Mouse (Mus musculus): ENCODE data around the gene Dpm3. TPM values are rescaled to one million over a fixed set of nuclear protein-coding genes. Genes with fewer than 3 reads are reported as not detected.

Gene Dpm3
- total RNA-seq, 2 experiments from 2014 or later = 16.4 to 26.9 TPM

GRCm38 (mm10) chr3:89251365-89251895, 7.7 kb upstream of the Dpm3 start:
- intact Hi-C loops (cut with DNase I) = loop anchor here (2.0 kb wide), 1 partner anchor 15 kb away; no protein-coding TSS in a partner anchor
- peak; percentile 74 for DNase-seq
- Histone ChIP-seq H3K4me3 (peak overlapping the region; percentile 61), H3K27ac (peak overlapping the region; percentile 89)
- TF ChIP-seq CTCF (IDR thresholded peaks at IDR 0.05) = no peak

GRCm38 (mm10) chr3:89254994-89255393, 4.2 kb upstream of the Dpm3 start:
- no peak for DNase-seq
- TF ChIP-seq CTCF (IDR thresholded peaks at IDR 0.05) = no peak
- Histone ChIP-seq H3K4me3 (no peak overlapping the region), H3K27ac (no peak overlapping the region)
- intact Hi-C loops (cut with DNase I) = no loop called here

GRCm38 (mm10) chr3:89256177-89256576, 3.0 kb upstream of the Dpm3 start:
- intact Hi-C loops (cut with DNase I) = no loop called here
- TF ChIP-seq CTCF (IDR thresholded peaks at IDR 0.05) = no peak
- DNase-seq = no peak
- Histone ChIP-seq H3K27ac (peak overlapping the region; percentile 43; the same call in 1 of the 2 replicates), H3K4me3 (no peak overlapping the region)

GRCm38 (mm10) chr3:89260211-89260610, 1.1 kb downstream of the Dpm3 start:
- TF ChIP-seq CTCF (IDR thresholded peaks at IDR 0.05) = no peak
- Histone ChIP-seq H3K4me3 (no peak overlapping the region), H3K27ac (no peak overlapping the region)
- DNase-seq = no peak
- intact Hi-C loops (cut with DNase I) = no loop called here

GRCm38 (mm10) chr3:89262417-89262816, 3.3 kb downstream of the Dpm3 start:
- no peak for DNase-seq
- intact Hi-C loops (cut with DNase I) = no loop called here
- TF ChIP-seq CTCF (IDR thresholded peaks at IDR 0.05) = no peak

GRCm38 (mm10) chr3:89266439-89266893, 7.3 kb downstream of the Dpm3 start:
- intact Hi-C loops (cut with DNase I) = loop anchor here (2.0 kb wide), 2 partner anchors 14 to 16 kb away; partner anchors contain the start of gene Efna1
- no peak for TF ChIP-seq CTCF (IDR thresholded peaks at IDR 0.05)

More at GRCm38 (mm10) chr3:89262417-89262816, 3.3 kb downstream of the Dpm3 start:
- H3K4me3 ChIP-seq = no peak overlapping the region
- peak overlapping the region; percentile 81 for H3K27ac ChIP-seq

GRCm38 (mm10) chr3:89268916-89269315, 9.8 kb downstream of the Dpm3 start:
- no peak for DNase-seq
- Histone ChIP-seq H3K4me3 (peak overlapping the region; percentile 88), H3K27ac (peak overlapping the region; percentile 90)
- TF ChIP-seq CTCF (IDR thresholded peaks at IDR 0.05) = no peak
- intact Hi-C loops (cut with DNase I) = no loop called here

More at GRCm38 (mm10) chr3:89266439-89266893, 7.3 kb downstream of the Dpm3 start:
- H3K4me3 ChIP-seq = peak overlapping the region; percentile 84
- DNase-seq = peak; percentile 83
- peak overlapping the region; percentile 93 for H3K27ac ChIP-seq

- intact Hi-C loops (cut with DNase I) = no loop called here
- Histone ChIP-seq H3K4me3 (peak within 1 kb of the TSS; percentile 88), H3K27ac (peak within 1 kb of the TSS; percentile 90)
- peak; percentile 95 for DNase-seq
- peak; percentile 64 for TF ChIP-seq CTCF (IDR thresholded peaks at IDR 0.05)
Measured at GRCm38 (mm10) chr3:89270051-89270755, 11.0 kb downstream of the Dpm3 start, which contains the start of gene Slc50a1. Gene Slc50a1 (minus strand): TSS chr3:89270570.

- no peak for TF ChIP-seq CTCF (IDR thresholded peaks at IDR 0.05)
- DNase-seq = peak; percentile 73
Measured at GRCm38 (mm10) chr3:89270891-89271290, 11.7 kb downstream of the Dpm3 start.

GRCm38 (mm10) chr3:89271760-89272159, 12.6 kb downstream of the Dpm3 start:
- intact Hi-C loops (cut with DNase I) = no loop called here
- peak; percentile 47 for DNase-seq
- Histone ChIP-seq H3K27ac (peak overlapping the region; percentile 1; the same call in 1 of the 2 replicates), H3K4me3 (peak overlapping the region; percentile 11; the same call in 1 of the 2 replicates)
- no peak for TF ChIP-seq CTCF (IDR thresholded peaks at IDR 0.05)

More at GRCm38 (mm10) chr3:89270891-89271290, 11.7 kb downstream of the Dpm3 start:
- H3K4me3 ChIP-seq = peak overlapping the region; percentile 88
- intact Hi-C loops (cut with DNase I) = no loop called here
- peak overlapping the region; percentile 90 for H3K27ac ChIP-seq

- TF ChIP-seq CTCF (IDR thresholded peaks at IDR 0.05) = no peak
- no peak for DNase-seq
- intact Hi-C loops (cut with DNase I) = no loop called here
- H3K27ac ChIP-seq = peak overlapping the region; percentile 96
- H3K4me3 ChIP-seq = peak overlapping the region; percentile 85
Measured at GRCm38 (mm10) chr3:89276061-89276460, 16.9 kb downstream of the Dpm3 start.

- TF ChIP-seq CTCF (IDR thresholded peaks at IDR 0.05) = no peak
- Histone ChIP-seq H3K27ac (peak overlapping the region; percentile 96), H3K4me3 (peak overlapping the region; percentile 85)
- peak; percentile 81 for DNase-seq
- intact Hi-C loops (cut with DNase I) = no loop called here
Measured at GRCm38 (mm10) chr3:89277281-89278021, 18.3 kb downstream of the Dpm3 start.
